Mouse (Mus musculus) lung, postnatal 0 days (tissue): ENCODE measurements at regions not wholly inside any gene's neighbourhood (a gene's known extent, or its start where the extent isn't known, plus 50 kb on each side); places are given as distances from the start of the nearest gene placed in this dataset.

ENCODE experiments used
- CTCF ChIP-seq: IDR thresholded peaks from 2 replicates; pipeline ENCODE4 v1.5.1; 2016; ENCODE audit warnings: antibody characterized with exemption, mild to moderate bottlenecking
- EP300 ChIP-seq: IDR thresholded peaks from 2 replicates; pipeline ENCODE4 v1.6.1; 2016; ENCODE audit warnings: antibody characterized with exemption, mild to moderate bottlenecking, control low read depth

DNA sequence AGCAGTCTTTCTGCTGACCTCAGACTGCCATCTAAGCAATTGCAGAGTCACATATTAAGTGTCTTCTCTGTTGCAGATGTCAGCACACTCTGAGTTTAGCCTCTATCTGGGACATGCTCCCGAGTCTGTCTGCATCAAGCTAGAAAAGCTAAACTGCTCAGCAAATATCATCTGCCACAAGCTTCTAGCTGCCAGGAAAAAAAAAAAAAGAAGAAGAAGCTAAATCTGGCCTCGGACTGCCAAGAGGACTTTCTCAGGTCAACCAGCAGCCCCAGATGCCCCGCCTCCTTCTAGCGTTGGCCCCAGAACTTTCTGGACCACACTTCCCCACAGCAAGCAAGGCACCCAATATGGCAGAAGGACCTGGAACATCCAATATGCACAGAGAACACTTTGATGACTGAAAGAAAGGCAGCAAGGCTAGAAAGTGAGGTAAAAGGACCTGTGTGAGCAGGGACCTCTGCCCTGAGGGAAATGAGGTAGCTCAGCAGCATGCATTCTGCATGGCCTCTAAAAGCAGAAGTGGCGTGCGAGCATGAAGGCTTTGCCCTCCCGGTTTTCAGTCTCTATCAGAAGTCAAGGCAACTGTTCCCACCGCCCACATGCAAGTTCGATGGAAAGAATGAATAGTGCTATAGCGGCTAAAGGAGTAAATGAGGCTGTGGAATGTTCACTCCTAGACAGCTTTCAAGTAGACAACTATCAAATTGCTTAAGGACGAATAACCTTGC is 305.8 kb upstream of the Clint1 start:
- no peak for TF ChIP-seq CTCF
- TF ChIP-seq EP300: no peak
